Mouse (Mus musculus) embryo, embryonic 11 days (tissue): ENCODE results near the gene Larp4b.

Source experiments
- DNase-seq: peaks from one replicate; pipeline ENCODE4 v3.0.0-alpha.2; 2015

The Larp4b gene

GRCm38 (mm10) chr13:9181106-9181505 lies 87.4 kb downstream of the Larp4b start:
- no peak for DNase-seq

- DNase-seq = peak; percentile 86
These were observed 88.1 kb downstream of the Larp4b start for GRCm38 (mm10) chr13:9181666-9182264.

DNA sequence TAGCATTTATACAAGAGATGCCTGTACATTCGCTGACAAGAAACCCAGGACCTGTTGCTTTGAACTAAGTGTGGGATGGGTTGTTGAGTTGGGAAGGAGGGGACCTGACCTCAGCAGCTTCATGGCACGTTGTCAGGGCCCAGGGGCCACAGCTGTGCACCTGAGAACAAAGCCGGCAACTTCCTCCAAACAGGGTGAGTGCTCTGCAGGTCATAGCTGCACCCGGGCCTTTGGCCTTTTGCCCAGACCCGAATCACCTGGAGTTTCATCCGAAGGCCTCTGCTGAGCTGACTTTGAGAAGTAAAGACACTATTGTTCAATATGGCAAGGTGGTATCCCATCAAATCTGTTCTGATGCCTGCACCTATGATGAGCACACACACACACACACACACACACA lies 90.6 kb downstream of the Larp4b start:
- no peak for DNase-seq

GRCm38 (mm10) chr13:9184716-9185115 lies 91.0 kb downstream of the Larp4b start:
- no peak for DNase-seq

- DNase-seq = no peak
These were observed 93.5 kb downstream of the Larp4b start for GRCm38 (mm10) chr13:9187156-9187555.

DNA sequence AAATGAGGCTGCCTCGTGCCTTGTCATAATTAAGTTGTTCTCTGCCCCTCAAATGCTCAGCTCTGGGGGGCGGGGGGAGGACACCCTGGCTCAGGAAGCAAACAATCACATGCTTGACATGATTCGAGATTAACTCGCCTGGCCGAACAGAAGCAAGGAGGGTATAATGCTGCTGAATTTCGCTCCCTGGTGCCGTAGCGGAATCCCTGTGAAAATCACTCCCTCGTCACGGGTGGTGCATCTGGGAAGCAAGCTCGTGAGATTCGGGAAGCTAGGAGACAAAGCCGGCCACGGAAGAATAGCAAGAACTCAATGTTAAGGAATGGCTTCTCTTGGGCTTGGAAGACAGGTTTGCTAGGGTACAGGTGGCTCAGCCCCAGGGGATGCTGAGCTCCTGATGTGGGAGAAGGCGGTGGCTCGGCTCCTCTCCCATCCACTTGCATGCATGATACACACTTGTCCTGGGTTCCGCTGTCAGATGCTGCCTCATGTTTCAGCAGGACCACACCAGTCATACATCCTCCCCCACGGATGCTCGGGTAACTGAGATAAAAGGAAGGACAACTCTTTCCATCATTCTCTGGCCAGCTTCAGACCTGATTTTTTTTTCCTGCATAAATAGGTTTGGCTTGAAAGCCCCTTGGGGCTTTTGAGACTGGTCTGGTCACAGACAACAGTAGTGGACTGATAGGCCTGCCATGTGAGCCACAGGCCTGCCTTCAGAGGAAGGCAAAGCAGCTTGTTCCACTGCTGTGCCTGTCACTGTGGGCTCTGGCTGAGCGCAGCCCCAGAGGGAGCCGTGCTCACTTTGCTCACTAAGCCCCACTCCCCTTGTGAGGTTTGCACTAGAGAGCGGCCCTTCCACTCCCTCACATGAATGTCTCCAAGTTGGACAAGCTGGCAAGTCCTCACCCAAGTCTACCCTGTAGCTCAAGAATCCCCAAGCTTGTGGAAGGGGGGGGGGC lies 94.2 kb downstream of the Larp4b start:
- no peak for DNase-seq

DNA sequence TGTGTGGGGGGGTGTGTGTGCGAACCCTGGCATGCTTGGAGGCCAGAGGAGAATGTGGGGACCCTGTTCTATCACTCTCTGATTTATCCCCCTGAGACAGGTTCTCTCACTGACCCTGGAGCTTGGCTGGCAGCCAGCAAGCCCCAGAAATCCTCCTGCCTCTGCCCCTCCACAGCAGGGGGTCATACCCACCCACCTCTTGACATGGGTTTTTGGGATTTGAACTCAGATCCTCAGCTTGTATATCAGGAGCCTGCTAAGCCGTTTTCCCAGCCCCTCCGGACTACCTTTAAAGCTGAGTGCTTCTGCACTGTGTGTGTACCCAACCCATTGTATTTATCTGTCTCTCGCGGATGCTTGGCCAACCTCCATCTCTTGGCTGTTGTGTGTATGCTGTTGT lies 95.8 kb downstream of the Larp4b start:
- no peak for DNase-seq

- DNase-seq = peak; percentile 41
These were observed 97.8 kb downstream of the Larp4b start for GRCm38 (mm10) chr13:9191172-9192140.

DNA sequence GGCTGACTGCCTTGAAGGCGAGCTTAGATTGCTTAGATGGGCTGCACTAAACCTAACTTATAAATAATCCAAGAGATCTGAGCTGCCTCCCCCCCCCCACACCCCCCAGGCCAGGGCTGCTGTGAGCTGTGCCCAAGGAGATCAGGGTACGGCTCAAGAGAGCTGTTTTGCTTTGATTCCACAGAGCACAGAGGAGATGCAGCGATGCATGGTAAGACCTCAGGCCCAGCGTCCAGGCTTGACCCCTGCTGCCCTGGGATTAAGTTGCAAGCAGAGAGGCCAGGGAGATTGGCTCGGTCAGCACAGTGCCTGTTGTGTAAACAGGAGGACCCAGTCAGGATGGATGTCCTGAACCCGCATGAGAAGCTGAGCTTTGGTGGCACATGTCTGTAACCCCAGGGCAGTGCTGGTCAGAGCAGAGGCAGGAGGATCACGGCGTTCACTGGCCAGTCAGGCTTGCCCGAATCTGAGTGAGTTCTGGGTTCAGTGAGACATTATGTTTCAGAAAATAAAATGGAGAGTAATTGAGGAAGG lies 99.2 kb downstream of the Larp4b start:
- no peak for DNase-seq

DNA sequence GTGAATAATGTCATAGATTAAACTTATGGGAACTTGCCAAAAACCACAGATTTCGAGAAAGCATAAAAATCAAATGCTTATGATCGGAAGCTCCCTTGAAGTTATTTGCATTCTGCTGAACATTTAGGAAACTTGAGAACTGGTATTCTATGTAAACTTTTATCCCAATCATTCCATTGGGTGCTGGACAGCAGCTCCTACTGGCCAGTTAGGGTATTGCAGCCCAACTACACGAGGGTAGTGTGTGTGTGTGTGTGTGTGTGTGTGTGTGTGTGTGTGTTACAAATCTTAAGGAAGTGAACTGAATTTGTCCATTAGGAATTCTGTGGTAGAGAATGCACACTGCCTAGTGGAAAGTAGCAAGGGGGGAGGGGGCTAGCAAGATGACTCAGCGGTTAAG lies 101.0 kb downstream of the Larp4b start:
- no peak for DNase-seq

- no peak for DNase-seq
These were observed 101.9 kb downstream of the Larp4b start for GRCm38 (mm10) chr13:9195565-9195964.

DNA sequence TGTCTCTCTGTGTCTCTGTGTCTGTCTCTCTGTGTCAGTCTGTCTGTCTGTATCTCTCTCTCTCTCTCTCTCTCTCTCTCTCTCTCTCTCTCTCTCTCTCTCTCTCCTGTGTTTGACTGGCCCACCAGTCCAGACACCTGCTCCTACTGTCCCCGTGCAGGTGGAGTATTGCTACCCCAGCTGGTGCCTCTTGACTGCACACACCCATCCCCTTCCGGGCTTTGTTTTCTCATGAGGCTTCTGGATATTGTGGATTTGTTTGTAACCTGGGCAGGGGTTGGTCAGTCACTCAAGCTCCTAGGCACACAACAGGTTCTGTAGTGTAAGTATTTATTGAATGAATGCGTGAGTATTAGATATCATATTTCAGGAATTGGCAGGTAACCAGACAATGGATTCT lies 104.4 kb downstream of the Larp4b start:
- DNase-seq = no peak

DNA sequence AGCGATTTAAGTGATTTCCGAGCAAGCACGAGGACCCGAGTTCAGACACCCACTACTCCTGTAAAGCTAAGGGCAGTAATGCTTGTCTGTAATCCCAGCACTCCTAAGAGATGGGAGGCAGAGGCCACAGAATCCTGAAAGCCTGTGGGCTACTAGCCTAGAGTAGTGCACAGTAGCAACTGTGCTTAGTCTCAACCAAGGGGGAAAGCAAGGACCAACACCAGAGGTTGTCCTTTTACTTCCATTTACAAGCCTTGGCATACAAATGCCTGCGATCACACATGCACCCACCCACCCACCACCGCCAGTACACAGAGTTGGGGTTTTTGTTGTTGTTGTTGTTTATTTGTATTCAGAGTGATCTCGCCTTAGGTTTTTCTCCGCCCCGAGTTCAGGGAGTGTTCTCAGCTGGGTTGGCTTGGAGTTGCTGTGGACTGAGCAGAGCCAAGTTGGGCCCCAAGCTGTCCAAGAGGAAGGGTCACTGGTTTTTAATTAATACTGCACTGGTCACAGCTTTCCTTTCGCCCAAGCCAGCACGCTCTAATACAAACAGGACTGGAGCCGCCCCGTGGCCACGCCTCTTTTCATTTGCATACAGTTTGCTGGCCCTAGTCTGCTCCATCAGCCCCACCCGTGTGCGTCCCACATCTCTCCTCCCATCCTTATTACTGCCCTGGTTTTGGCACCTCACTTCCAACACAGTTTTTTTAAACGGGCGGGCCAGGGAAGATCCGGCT lies 105.2 kb downstream of the Larp4b start:
- peak; percentile 58 for DNase-seq

DNA sequence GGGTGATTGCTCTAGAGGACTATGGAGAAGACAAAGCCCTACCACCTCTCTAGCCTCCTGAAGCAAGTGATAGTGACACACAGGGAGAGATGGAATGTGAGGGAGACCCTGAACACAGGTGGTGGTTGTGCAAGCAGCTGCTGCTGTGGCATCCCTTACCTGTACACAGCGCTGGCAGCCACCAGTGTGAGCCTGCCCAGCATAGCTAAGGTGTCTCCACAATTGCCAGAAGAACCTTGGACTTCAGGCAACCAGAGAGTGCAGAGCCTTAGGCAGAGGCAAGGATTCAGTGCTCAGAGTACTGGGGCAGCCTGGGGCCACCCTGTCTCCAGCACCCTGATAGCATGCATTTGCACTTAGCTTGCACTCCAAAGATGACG lies 105.8 kb downstream of the Larp4b start:
- DNase-seq = no peak

GRCm38 (mm10) chr13:9222761-9223405 lies 129.2 kb downstream of the Larp4b start:
- no peak for DNase-seq
